Mouse (Mus musculus) neural tube, embryonic 15.5 days (tissue): ENCODE measurements around the gene Rps8. TPM values are rescaled to one million over a fixed set of nuclear protein-coding genes. Genes with fewer than 3 reads are reported as not detected.
"Not testable (repeated sequence)": the region's sequence is repeated elsewhere in the genome, so short reads cannot be mapped to it uniquely, and the experiment has no call there.

Experiments used
- ATAC-seq: fragments of 200-750 bp; cut with Nextera tagmentation; 2 replicates; pipeline ENCODE4 v1.8.0; 2017; ENCODE audit warnings: mild to moderate bottlenecking, moderate TSS enrichment, moderate library complexity; ENCODE audit not compliant: low FRiP score
- H3K27ac ChIP-seq: fragments of 300-500 bp; sonication (generic); replicated peaks from 2 replicates; pipeline ENCODE4 v1.5.1; 2015; ENCODE audit warnings: mild to moderate bottlenecking, inconsistent platforms
- H3K27me3 ChIP-seq: fragments of 300-500 bp; sonication (generic); replicated peaks from 2 replicates; pipeline ENCODE4 v1.6.1; 2015; ENCODE audit warnings: inconsistent platforms
- H3K36me3 ChIP-seq: fragments of 300-500 bp; sonication (generic); 2 replicates; pipeline ENCODE4 v1.6.1; 2015; ENCODE audit warnings: inconsistent platforms
- H3K4me1 ChIP-seq: fragments of 300-500 bp; sonication (generic); 2 replicates; pipeline ENCODE4 v1.6.1; 2015; ENCODE audit warnings: inconsistent platforms
- H3K4me2 ChIP-seq: fragments of 300-500 bp; sonication (generic); 2 replicates; pipeline ENCODE4 v1.6.1; 2015; ENCODE audit warnings: inconsistent platforms, mild to moderate bottlenecking, moderate library complexity
- H3K4me3 ChIP-seq: fragments of 300-500 bp; sonication (generic); replicated peaks from 2 replicates; pipeline ENCODE4 v1.5.1; 2015; ENCODE audit warnings: mild to moderate bottlenecking, inconsistent platforms
- H3K9ac ChIP-seq: fragments of 300-500 bp; sonication (generic); replicated peaks from 2 replicates; pipeline ENCODE4 v1.6.1; 2015; ENCODE audit warnings: mild to moderate bottlenecking, inconsistent platforms
- H3K9me3 ChIP-seq: fragments of 300-500 bp; sonication (generic); replicated peaks from 2 replicates; pipeline ENCODE4 v1.6.1; 2016; ENCODE audit warnings: inconsistent platforms
- WGBS: fragments of 180-500 bp; shearing (Covaris S2); methylation state at CpG from one replicate; pipeline ENCODE4 v1.1.7; 2015; ENCODE audit warnings: mixed read lengths; 5-methylcytosine and 5-hydroxymethylcytosine counted together
- polyA plus RNA-seq: library from polyadenylated mRNA; unstranded; fragments of >200 nt; fragmentation: Nextera tagmentation; extraction: Ambion mirVana; gene quantifications from 2 replicates; pipeline ENCODE4 v1.2.1, GENCODE M21; 2015

Rps8 gene
- 530 and 610 TPM in 2 replicates for polyA plus RNA-seq

GRCm38 (mm10) chr4:117155792-117156355, at the start of gene Rps8:
Gene Rps8 (minus strand): TSS chr4:117156243.
- Histone ChIP-seq H3K36me3 (peaks cover 32% of the 10 kb centered on the region), H3K4me1 (peaks cover 30% of the 10 kb centered on the region), H3K9me3 (no peaks in the 10 kb centered on the region), H3K27ac (peak within 1 kb of the TSS; percentile 89), H3K4me2 (peak within 1 kb of the TSS; percentile 82), H3K27me3 (no peaks in the 10 kb centered on the region), H3K9ac (peak within 1 kb of the TSS; percentile 81), H3K4me3 (peak within 1 kb of the TSS; percentile 72)
- under 1% methylated on average over 52 of the region's 52 CpGs for WGBS
- ATAC-seq: peak; percentile 95

GRCm38 (mm10) chr4:117202992-117203354, 46.9 kb upstream of the Rps8 start:
- H3K4me2 ChIP-seq: no peak overlapping the region
- 0 out of 2 replicates have a peak, but pooled peaks cover 5% of the 10 kb centered on the region for H3K4me1 ChIP-seq
- WGBS: 61% methylated on average over 4 of the region's 4 CpGs
- H3K36me3 ChIP-seq: no peaks in the 10 kb centered on the region
- ATAC-seq: no peak
- H3K4me3 ChIP-seq: no peak overlapping the region
- no peak overlapping the region for H3K27ac ChIP-seq
- no peaks in the 10 kb centered on the region for H3K9me3 ChIP-seq
- H3K9ac ChIP-seq: no peak overlapping the region
- H3K27me3 ChIP-seq: no peaks in the 10 kb centered on the region

- Histone ChIP-seq H3K4me1 (0 out of 2 replicates have a peak, but pooled peaks cover 5% of the 10 kb centered on the region), H3K9me3 (no peaks in the 10 kb centered on the region), H3K4me2 (peak overlapping the region; percentile 57), H3K36me3 (no peaks in the 10 kb centered on the region), H3K27me3 (no peaks in the 10 kb centered on the region), H3K4me3 (peak overlapping the region; percentile 32), H3K27ac (peak overlapping the region; percentile 30; the same call in 1 of the 2 replicates), H3K9ac (peak overlapping the region; percentile 48)
- WGBS: 1% methylated on average over 25 of the region's 25 CpGs
- peak; percentile 53; the same call in 1 of the 2 replicates for ATAC-seq
These were observed 46.3 kb upstream of the Rps8 start for GRCm38 (mm10) chr4:117202046-117202991.

GRCm38 (mm10) chr4:117191804-117192203, 35.8 kb upstream of the Rps8 start:
- peaks cover 11% of the 10 kb centered on the region for H3K4me1 ChIP-seq
- no peak overlapping the region for H3K27ac ChIP-seq
- ATAC-seq: no peak
- no peak overlapping the region for H3K4me2 ChIP-seq
- no peaks in the 10 kb centered on the region for H3K27me3 ChIP-seq
- no peaks in the 10 kb centered on the region for H3K36me3 ChIP-seq
- H3K9me3 ChIP-seq: no peaks in the 10 kb centered on the region
- H3K9ac ChIP-seq: no peak overlapping the region
- WGBS: 97% methylated on average over 14 of the region's 14 CpGs
- no peak overlapping the region for H3K4me3 ChIP-seq

- no peaks in the 10 kb centered on the region for H3K9me3 ChIP-seq
- peaks cover 11% of the 10 kb centered on the region for H3K4me1 ChIP-seq
- H3K4me2 ChIP-seq: no peak overlapping the region
- WGBS: 73% methylated on average over 7 of the region's 7 CpGs
- no peaks in the 10 kb centered on the region; the same call in 1 of the 2 replicates for H3K27me3 ChIP-seq
- no peaks in the 10 kb centered on the region for H3K36me3 ChIP-seq
- no peak overlapping the region for H3K9ac ChIP-seq
- peak overlapping the region; percentile 84 for H3K27ac ChIP-seq
- ATAC-seq: no peak
- no peak overlapping the region for H3K4me3 ChIP-seq
These were observed 34.6 kb upstream of the Rps8 start for GRCm38 (mm10) chr4:117190660-117191059.

GRCm38 (mm10) chr4:117189856-117190543, 34.0 kb upstream of the Rps8 start:
- Histone ChIP-seq H3K27ac (peak overlapping the region; percentile 84), H3K4me3 (peak overlapping the region; percentile 29), H3K4me1 (peaks cover 11% of the 10 kb centered on the region), H3K27me3 (no peaks in the 10 kb centered on the region; the same call in 1 of the 2 replicates), H3K9me3 (no peaks in the 10 kb centered on the region), H3K36me3 (no peaks in the 10 kb centered on the region), H3K9ac (peak overlapping the region; percentile 70), H3K4me2 (peak overlapping the region; percentile 55)
- ATAC-seq: peak; percentile 84
- under 1% methylated on average over 9 of the region's 9 CpGs for WGBS

GRCm38 (mm10) chr4:117189382-117189855, 33.4 kb upstream of the Rps8 start:
- H3K4me1 ChIP-seq: peaks cover 11% of the 10 kb centered on the region
- H3K27ac ChIP-seq: peak overlapping the region; percentile 84
- H3K4me2 ChIP-seq: peak overlapping the region; percentile 55
- no peaks in the 10 kb centered on the region; the same call in 1 of the 2 replicates for H3K27me3 ChIP-seq
- peak overlapping the region; percentile 29 for H3K4me3 ChIP-seq
- H3K9me3 ChIP-seq: no peaks in the 10 kb centered on the region
- H3K36me3 ChIP-seq: no peaks in the 10 kb centered on the region
- peak overlapping the region; percentile 70 for H3K9ac ChIP-seq
- WGBS: 2% methylated on average over 16 of the region's 16 CpGs
- ATAC-seq: peak; percentile 74

GRCm38 (mm10) chr4:117188969-117189368, 32.9 kb upstream of the Rps8 start:
- Histone ChIP-seq H3K4me3 (peak overlapping the region; percentile 29), H3K27ac (peak overlapping the region; percentile 84), H3K9me3 (no peaks in the 10 kb centered on the region), H3K36me3 (no peaks in the 10 kb centered on the region), H3K4me2 (peak overlapping the region; percentile 55), H3K27me3 (no peaks in the 10 kb centered on the region; the same call in 1 of the 2 replicates), H3K4me1 (peaks cover 11% of the 10 kb centered on the region), H3K9ac (peak overlapping the region; percentile 28; the same call in 1 of the 2 replicates)
- 0 out of 2 replicates have a peak, but pooled peaks have one; percentile 2 for ATAC-seq
- 55% methylated on average over 3 of the region's 3 CpGs for WGBS

GRCm38 (mm10) chr4:117182759-117183096, 26.7 kb upstream of the Rps8 start:
- H3K9me3 ChIP-seq, H3K27me3 ChIP-seq, H3K36me3 ChIP-seq: not testable (repeated sequence)
- Histone ChIP-seq H3K4me2 (peak overlapping the region; percentile 75), H3K4me1 (peaks cover 18% of the 10 kb centered on the region), H3K9ac (peak overlapping the region; percentile 58), H3K27ac (peak overlapping the region; percentile 82), H3K4me3 (peak overlapping the region; percentile 54)
- WGBS: 10% methylated on average over 9 of the region's 9 CpGs
- peak; percentile 57 for ATAC-seq

GRCm38 (mm10) chr4:117181863-117182758, 26.1 kb upstream of the Rps8 start, which contains the start of gene Kif2c:
Gene Kif2c (minus strand): TSS chr4:117182639.
- H3K36me3 ChIP-seq: no peaks in the 10 kb centered on the region
- H3K9ac ChIP-seq: peak within 1 kb of the TSS; percentile 58
- no peaks in the 10 kb centered on the region for H3K9me3 ChIP-seq
- H3K4me2 ChIP-seq: peak within 1 kb of the TSS; percentile 75
- H3K4me3 ChIP-seq: peak within 1 kb of the TSS; percentile 54
- ATAC-seq: peak; percentile 98
- peaks cover 18% of the 10 kb centered on the region for H3K4me1 ChIP-seq
- 1% methylated on average over 42 of the region's 42 CpGs for WGBS
- H3K27ac ChIP-seq: peak within 1 kb of the TSS; percentile 82
- no peaks in the 10 kb centered on the region; the same call in 1 of the 2 replicates for H3K27me3 ChIP-seq
